Mouse (Mus musculus) adrenal gland, postnatal 4 days (tissue): ENCODE measurements around the gene Tmem26. TPM values are rescaled to one million over a fixed set of nuclear protein-coding genes. Genes with fewer than 3 reads are reported as not detected.

Source experiments
- DNase-seq, 2 experiments: peaks; one replicate each; pipeline ENCODE4 v3.0.0; 2021 to 2022; ENCODE audit warnings: low spot score in 2 of 2, mixed read lengths in 2 of 2
- total RNA-seq, 2 experiments: library from RNA; stranded (reverse); gene quantifications; 2 replicates each; pipeline ENCODE4 v1.2.3; 2021

The Tmem26 gene
- total RNA-seq, 2 experiments from 2014 or later: 15.6 to 17.4 TPM

- DNase-seq: no peak
These were observed 27.5 kb downstream of the Tmem26 start for GRCm38 (mm10) chr10:68750921-68751320.

- DNase-seq: no peak
These were observed 35.8 kb downstream of the Tmem26 start for GRCm38 (mm10) chr10:68759238-68759637.

- DNase-seq: no peak
These were observed 36.3 kb downstream of the Tmem26 start for GRCm38 (mm10) chr10:68759789-68760188.

- no peak for DNase-seq
These were observed 57.8 kb downstream of the Tmem26 start for GRCm38 (mm10) chr10:68781067-68781868.

GRCm38 (mm10) chr10:68782724-68783123 lies 59.3 kb downstream of the Tmem26 start:
- no peak for DNase-seq

GRCm38 (mm10) chr10:68783856-68784255 lies 60.4 kb downstream of the Tmem26 start:
- DNase-seq: no peak

GRCm38 (mm10) chr10:68784463-68784862 lies 61.0 kb downstream of the Tmem26 start:
- no peak for DNase-seq

- no peak for DNase-seq
These were observed 72.0 kb downstream of the Tmem26 start for GRCm38 (mm10) chr10:68795466-68795865.

- DNase-seq: no peak
These were observed 76.4 kb downstream of the Tmem26 start for GRCm38 (mm10) chr10:68799883-68800282.

- DNase-seq: no peak
These were observed 76.9 kb downstream of the Tmem26 start for GRCm38 (mm10) chr10:68800339-68800738.

- DNase-seq: no peak
These were observed 82.9 kb downstream of the Tmem26 start for GRCm38 (mm10) chr10:68806328-68806727.

GRCm38 (mm10) chr10:68810958-68811357 lies 87.5 kb downstream of the Tmem26 start:
- DNase-seq: no peak

GRCm38 (mm10) chr10:68812699-68813098 lies 89.3 kb downstream of the Tmem26 start:
- no peak for DNase-seq

GRCm38 (mm10) chr10:68817281-68817680 lies 93.8 kb downstream of the Tmem26 start:
- no peak for DNase-seq

GRCm38 (mm10) chr10:68818065-68818759 lies 94.8 kb downstream of the Tmem26 start:
- DNase-seq: no peak

GRCm38 (mm10) chr10:68824519-68824918 lies 101.1 kb downstream of the Tmem26 start:
- DNase-seq: no peak

Other genes starting within 250 kb of the Tmem26 start
- 1 to 10 TPM; 5.2 to 6.7 TPM for gene Cabcoco1, start 181.8 kb upstream of the Tmem26 start, total RNA-seq